24 mouse cellular contexts compared by ENCODE assay signal in genomic region chr8:106364278-106364677, GRCm38 (mm10). TPM values are rescaled to one million over a fixed set of nuclear protein-coding genes. Genes with fewer than 3 reads are reported as not detected.
DNase-seq lines count a peak whose midpoint lies in the region; ATAC-seq and TF ChIP-seq lines count a peak whose summit lies in the region.
"Had no signal": no experiment of that assay in that cellular context is flagged by ENCODE, and none has a peak within 500 bp of the region (broad histone marks: within the 10 kb centered on the region; RNA-seq: fewer than 3 reads in every experiment).

No protein-coding gene starts in this region.

- peak; percentile 93 for DNase-seq in heart, adult 11 months
- no peak for DNase-seq in heart, embryonic 10.5 days (ENCODE audit: low spot score)
- peak; percentile 13 for DNase-seq in MEL-GATA-1-ER (ENCODE audit: extremely low read depth, low read depth)
- no peak for DNase-seq in Muller cell, postnatal 12 days (ENCODE audit: inconsistent ontology term)
- no peak for DNase-seq in hindbrain, embryonic 10.5 days (ENCODE audit: low spot score)
- DNase-seq in layer of hippocampus, adult 2 months (ENCODE audit: low spot score in 2 of 2) = no peak
- DNase-seq: adrenal gland, postnatal 14 days; cerebellum, adult 11-12 months; cerebellum, adult 9-11 months; cerebellum, postnatal 36 days; embryo, embryonic 11 days; gastrocnemius, postnatal 10 days; heart, postnatal 10 days; heart, postnatal 4 days; kidney, adult 2 months had no signal

- H3K4me3 ChIP-seq in heart, embryonic 10.5 days = no peak overlapping the region
- no peak overlapping the region for H3K4me3 ChIP-seq in intestine, postnatal 0 days (ENCODE audit: low read depth, low read length)
- H3K4me3 ChIP-seq in hindbrain, embryonic 10.5 days = no peak overlapping the region
- no peak overlapping the region for H3K4me3 ChIP-seq in layer of hippocampus, adult 2 months
- H3K4me3 ChIP-seq: embryonic facial prominence, embryonic 15.5 days; erythroblast, embryonic 14.5 days; forebrain, embryonic 15.5 days; hindbrain, embryonic 13.5 days; intestine, embryonic 15.5 days had no signal

- peak; percentile 27; the same call in 1 of the 2 replicates for ATAC-seq in granulocyte monocyte progenitor cell, adult 5-6 weeks (replicated peaks; ENCODE audit: poor library complexity, severe bottlenecking)
- ATAC-seq in intestine, postnatal 0 days = no peak
- ATAC-seq: activated CD4-positive, CD25-positive, alpha-beta regulatory T cell, adult 4 months; forebrain, embryonic 15.5 days; hindbrain, postnatal 0 days; intestine, embryonic 15.5 days had no signal

- no peaks in the 10 kb centered on the region for H3K27me3 ChIP-seq in heart, embryonic 10.5 days (ENCODE audit: insufficient read depth, poor library complexity, severe bottlenecking)
- no peaks in the 10 kb centered on the region for H3K27me3 ChIP-seq in intestine, postnatal 0 days (replicated peaks; ENCODE audit: control insufficient read depth, insufficient read depth, low read length)
- H3K27me3 ChIP-seq in hindbrain, embryonic 10.5 days (ENCODE audit: insufficient read depth, poor library complexity, severe bottlenecking) = no peaks in the 10 kb centered on the region
- H3K27me3 ChIP-seq: embryonic facial prominence, embryonic 15.5 days; forebrain, embryonic 15.5 days; hindbrain, embryonic 13.5 days; intestine, embryonic 15.5 days had no signal

- no peaks in the 10 kb centered on the region for H3K4me1 ChIP-seq in heart, embryonic 10.5 days
- no peaks in the 10 kb centered on the region for H3K4me1 ChIP-seq in intestine, postnatal 0 days (replicated peaks; ENCODE audit: control insufficient read depth, insufficient read depth, low read length)
- no peaks in the 10 kb centered on the region for H3K4me1 ChIP-seq in hindbrain, embryonic 10.5 days (replicated peaks)
- H3K4me1 ChIP-seq: embryonic facial prominence, embryonic 15.5 days; forebrain, embryonic 15.5 days; hindbrain, embryonic 13.5 days; intestine, embryonic 15.5 days had no signal

- TF ChIP-seq CTCF in intestine, postnatal 0 days (IDR thresholded peaks at IDR 0.05; ENCODE audit: low read depth) = no peak
- TF ChIP-seq CTCF in layer of hippocampus, adult 2 months (conservative IDR thresholded peaks at IDR 0.05) = no peak

- no peaks in the 10 kb centered on the region for H3K36me3 ChIP-seq in heart, embryonic 10.5 days
- no peaks in the 10 kb centered on the region for H3K36me3 ChIP-seq in intestine, postnatal 0 days (ENCODE audit: control insufficient read depth, insufficient read depth)
- H3K36me3 ChIP-seq in hindbrain, embryonic 10.5 days = no peaks in the 10 kb centered on the region
- H3K36me3 ChIP-seq: embryonic facial prominence, embryonic 15.5 days; forebrain, embryonic 15.5 days; hindbrain, embryonic 13.5 days; intestine, embryonic 15.5 days had no signal

- 63% methylated on average over 8 of the region's 8 CpGs for WGBS in heart, embryonic 10.5 days
- WGBS in intestine, postnatal 0 days = 62% methylated on average over 8 of the region's 8 CpGs
- 78% methylated on average over 8 of the region's 8 CpGs for WGBS in hindbrain, embryonic 10.5 days

- no peak overlapping the region for H3K9ac ChIP-seq in intestine, postnatal 0 days (ENCODE audit: low read depth, low read length)
- H3K9ac ChIP-seq: embryonic facial prominence, embryonic 15.5 days; forebrain, embryonic 15.5 days; hindbrain, embryonic 13.5 days; intestine, embryonic 15.5 days had no signal

- no peak overlapping the region for H3K27ac ChIP-seq in heart, embryonic 10.5 days
- H3K27ac ChIP-seq in intestine, postnatal 0 days (ENCODE audit: low read depth, low read length) = no peak overlapping the region
- H3K27ac ChIP-seq in hindbrain, embryonic 10.5 days = no peak overlapping the region
- no peak overlapping the region for H3K27ac ChIP-seq in layer of hippocampus, adult 2 months
- H3K27ac ChIP-seq: embryonic facial prominence, embryonic 15.5 days; forebrain, embryonic 15.5 days; hindbrain, embryonic 13.5 days; hindbrain, postnatal 0 days; intestine, embryonic 15.5 days had no signal

- no peaks in the 10 kb centered on the region; the same call in 1 of the 2 replicates for H3K9me3 ChIP-seq in heart, embryonic 10.5 days
- no peaks in the 10 kb centered on the region for H3K9me3 ChIP-seq in intestine, postnatal 0 days (ENCODE audit: control insufficient read depth)
- peaks cover 4% of the 10 kb centered on the region; the same call in 1 of the 2 replicates for H3K9me3 ChIP-seq in hindbrain, embryonic 10.5 days
- H3K9me3 ChIP-seq: embryonic facial prominence, embryonic 15.5 days; forebrain, embryonic 15.5 days; hindbrain, embryonic 13.5 days; intestine, embryonic 15.5 days had no signal

- no peak overlapping the region for H3K4me2 ChIP-seq in intestine, postnatal 0 days (replicated peaks; ENCODE audit: low read depth)
- H3K4me2 ChIP-seq: embryonic facial prominence, embryonic 15.5 days; forebrain, embryonic 15.5 days; hindbrain, embryonic 13.5 days; intestine, embryonic 15.5 days had no signal

RNA-seq across cellular contexts. Expression of gene Smpd3, which starts 26.5 kb away (rescaled TPM):
- polyA plus RNA-seq in heart, embryonic 10.5 days (2016; fragmentation: Nextera tagmentation; extraction: Ambion mirVana) = 3.8 and 4.4 TPM in 2 replicates
- not detected in 2 replicates for total RNA-seq in granulocyte monocyte progenitor cell, adult 5-6 weeks (2014; fragmentation: Nextera tagmentation)
- 0.13 TPM in 1 of 2 replicates, not detected in the other for total RNA-seq in granulocyte monocyte progenitor cell, adult 5-6 weeks (2017)
- polyA plus RNA-seq in intestine, postnatal 0 days (2015; fragmentation: Nextera tagmentation; extraction: Ambion mirVana) = 10.6 and 11.8 TPM in 2 replicates
- polyA plus RNA-seq in hindbrain, embryonic 10.5 days (2016; fragmentation: Nextera tagmentation; extraction: Ambion mirVana) = 12.7 and 20.9 TPM in 2 replicates
- 10 to 100 TPM; 74.2 to 75.8 TPM for total RNA-seq in layer of hippocampus, adult 2 months (2021)
- polyA plus RNA-seq: activated CD4-positive, CD25-positive, alpha-beta regulatory T cell, adult 4 months; erythroblast, embryonic 14.5 days had no signal

RNA-seq across cellular contexts. Expression of gene Zfp90, which starts 50.8 kb away (rescaled TPM):
- polyA plus RNA-seq in heart, embryonic 10.5 days (2016; fragmentation: Nextera tagmentation; extraction: Ambion mirVana) = 12.5 and 19.3 TPM in 2 replicates
- total RNA-seq in granulocyte monocyte progenitor cell, adult 5-6 weeks (2014; fragmentation: Nextera tagmentation) = 6.7 and 9.2 TPM in 2 replicates
- total RNA-seq in granulocyte monocyte progenitor cell, adult 5-6 weeks (2017) = 6.0 and 7.8 TPM in 2 replicates
- 5.6 and 6.6 TPM in 2 replicates for polyA plus RNA-seq in intestine, postnatal 0 days (2015; fragmentation: Nextera tagmentation; extraction: Ambion mirVana)
- polyA plus RNA-seq in hindbrain, embryonic 10.5 days (2016; fragmentation: Nextera tagmentation; extraction: Ambion mirVana) = 24.1 and 26.1 TPM in 2 replicates
- total RNA-seq in layer of hippocampus, adult 2 months (2021) = 10 to 100 TPM; 10.6 to 12.9 TPM

Comparison
In these comparisons a context has a peak if more than half of its experiments do, and no peak if none do; other contexts are left out.
1. DNase-seq: peak in heart, adult 11 months (single experiment) and MEL-GATA-1-ER (single experiment); none in heart, embryonic 10.5 days (single experiment), Muller cell, postnatal 12 days (single experiment), hindbrain, embryonic 10.5 days (single experiment) and layer of hippocampus, adult 2 months (0 of 2).